Mouse (Mus musculus): Measurements from ENCODE around the gene Stil. TPM values are rescaled to one million over a fixed set of nuclear protein-coding genes. Genes with fewer than 3 reads are reported as not detected.

Stil gene
- polyA plus RNA-seq, 1 experiment from 2014 or later = 4.9 TPM

DNA sequence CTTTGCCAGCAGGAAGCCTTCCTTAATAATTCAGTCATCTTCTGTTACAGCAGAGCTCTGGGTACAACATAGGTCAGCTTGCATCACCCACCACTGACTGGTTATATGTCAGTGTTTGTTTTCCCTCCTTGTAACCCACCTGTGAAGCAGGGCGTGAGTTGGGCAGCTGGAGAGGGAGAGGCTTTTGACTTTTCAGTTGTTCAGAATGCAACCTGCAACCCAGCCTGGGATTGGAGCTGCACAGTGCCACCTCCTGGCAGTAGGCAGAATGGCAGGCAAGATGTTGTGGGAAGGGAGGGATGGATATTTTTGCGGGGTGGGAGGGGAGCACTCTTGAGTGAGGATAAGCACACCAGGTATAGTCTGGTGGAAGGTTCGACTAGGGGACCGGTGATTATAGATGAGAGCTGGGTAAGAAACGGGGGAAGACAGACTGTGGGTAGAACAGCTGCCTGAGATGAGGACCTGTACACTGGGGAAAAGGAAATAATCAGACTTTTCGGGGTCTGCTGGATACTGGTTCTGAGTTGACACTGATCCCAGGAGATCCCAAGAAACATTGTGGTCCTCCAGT, 85.7 kb downstream of the Stil start:
- no peak overlapping the region for H3K4me2 ChIP-seq (ENCODE audit: low read length)
- no peaks in the 10 kb centered on the region for H3K36me3 ChIP-seq (ENCODE audit: control insufficient read depth, insufficient read depth)
- WGBS = 17% methylated on average over 6 of the region's 6 CpGs
- H3K4me1 ChIP-seq (replicated peaks; ENCODE audit: control insufficient read depth, insufficient read depth, low read length) = no peaks in the 10 kb centered on the region
- no peak overlapping the region for H3K4me3 ChIP-seq (replicated peaks; ENCODE audit: low read length)
- peak; percentile 38; the same call in 1 of the 2 replicates for ATAC-seq
- H3K9me3 ChIP-seq (ENCODE audit: control insufficient read depth, low read length) = no peaks in the 10 kb centered on the region
- no peak overlapping the region for H3K9ac ChIP-seq (replicated peaks; ENCODE audit: low read depth, low read length)
- H3K27ac ChIP-seq (ENCODE audit: low read length) = no peak overlapping the region
- peaks cover 5% of the 10 kb centered on the region; the same call in 1 of the 2 replicates for H3K27me3 ChIP-seq (replicated peaks; ENCODE audit: control insufficient read depth, insufficient read depth, low read length)

DNA sequence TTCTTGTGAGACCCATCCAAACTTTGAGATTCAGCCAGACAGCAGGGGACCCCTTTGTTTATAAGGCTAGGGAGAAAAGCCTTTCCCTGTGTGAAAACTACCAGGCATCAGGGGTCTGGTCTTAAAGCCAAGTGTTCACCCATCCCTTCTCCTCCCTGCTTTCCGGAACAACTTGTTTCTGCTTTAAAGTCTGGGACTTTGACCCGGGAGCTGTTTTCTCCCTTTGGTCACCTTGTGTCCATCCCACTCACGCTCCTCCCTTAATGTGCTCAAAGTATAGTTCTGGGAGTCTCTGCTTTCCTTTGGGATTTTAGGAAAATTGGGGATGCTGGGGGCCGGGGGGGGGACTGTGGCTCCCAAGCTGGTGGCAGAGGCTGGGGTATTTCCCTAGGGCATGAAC, 86.3 kb downstream of the Stil start:
- WGBS = 71% methylated on average over 4 of the region's 4 CpGs
- no peak overlapping the region for H3K4me2 ChIP-seq (ENCODE audit: low read length)
- no peaks in the 10 kb centered on the region for H3K4me1 ChIP-seq (replicated peaks; ENCODE audit: control insufficient read depth, insufficient read depth, low read length)
- no peak for ATAC-seq
- no peak overlapping the region for H3K9ac ChIP-seq (replicated peaks; ENCODE audit: low read depth, low read length)
- no peaks in the 10 kb centered on the region for H3K36me3 ChIP-seq (ENCODE audit: control insufficient read depth, insufficient read depth)
- H3K4me3 ChIP-seq (replicated peaks; ENCODE audit: low read length) = no peak overlapping the region
- H3K27ac ChIP-seq (ENCODE audit: low read length) = no peak overlapping the region
- no peaks in the 10 kb centered on the region for H3K9me3 ChIP-seq (ENCODE audit: control insufficient read depth, low read length)
- H3K27me3 ChIP-seq (replicated peaks; ENCODE audit: control insufficient read depth, insufficient read depth, low read length) = peaks cover 5% of the 10 kb centered on the region; the same call in 1 of the 2 replicates

DNA sequence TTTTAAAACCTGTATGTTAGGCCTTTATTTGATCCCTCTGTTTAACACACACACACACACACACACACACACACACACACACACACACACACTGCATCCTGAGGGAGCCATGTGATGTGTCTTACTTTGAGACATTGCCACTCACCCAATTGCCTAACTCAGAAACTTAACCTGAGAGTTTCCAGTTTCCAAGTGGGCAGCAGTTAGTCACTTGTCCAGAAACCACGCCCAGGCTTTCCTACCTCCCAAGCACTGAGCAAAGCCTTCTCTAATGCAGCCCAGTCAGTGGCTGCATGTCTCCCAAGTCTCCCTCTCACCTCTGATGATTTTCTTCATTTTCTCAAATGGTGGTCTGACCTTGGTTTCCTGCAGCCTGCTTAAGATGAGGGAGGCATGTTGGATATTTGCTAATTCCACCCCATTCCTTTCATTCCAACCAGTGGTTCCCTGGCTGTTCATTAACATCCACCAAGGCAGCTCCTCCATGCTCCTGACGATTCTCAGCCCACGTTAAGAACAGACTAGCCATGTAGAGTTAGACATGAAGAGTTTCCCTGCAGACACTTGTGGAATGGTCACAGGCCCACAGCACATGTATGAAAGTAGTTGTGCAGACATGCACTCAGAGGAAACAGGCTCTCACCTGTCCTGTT, 86.9 kb downstream of the Stil start:
- H3K4me3 ChIP-seq (replicated peaks; ENCODE audit: low read length) = no peak overlapping the region
- 54% methylated on average over 3 of the region's 3 CpGs for WGBS
- H3K9ac ChIP-seq (replicated peaks; ENCODE audit: low read depth, low read length) = no peak overlapping the region
- H3K4me1 ChIP-seq (replicated peaks; ENCODE audit: control insufficient read depth, insufficient read depth, low read length) = no peaks in the 10 kb centered on the region
- H3K27me3 ChIP-seq (replicated peaks; ENCODE audit: control insufficient read depth, insufficient read depth, low read length) = peaks cover 5% of the 10 kb centered on the region; the same call in 1 of the 2 replicates
- H3K4me2 ChIP-seq (ENCODE audit: low read length) = no peak overlapping the region
- H3K9me3 ChIP-seq (ENCODE audit: control insufficient read depth, low read length) = no peaks in the 10 kb centered on the region
- no peak overlapping the region for H3K27ac ChIP-seq (ENCODE audit: low read length)
- ATAC-seq = no peak
- no peaks in the 10 kb centered on the region for H3K36me3 ChIP-seq (ENCODE audit: control insufficient read depth, insufficient read depth)

DNA sequence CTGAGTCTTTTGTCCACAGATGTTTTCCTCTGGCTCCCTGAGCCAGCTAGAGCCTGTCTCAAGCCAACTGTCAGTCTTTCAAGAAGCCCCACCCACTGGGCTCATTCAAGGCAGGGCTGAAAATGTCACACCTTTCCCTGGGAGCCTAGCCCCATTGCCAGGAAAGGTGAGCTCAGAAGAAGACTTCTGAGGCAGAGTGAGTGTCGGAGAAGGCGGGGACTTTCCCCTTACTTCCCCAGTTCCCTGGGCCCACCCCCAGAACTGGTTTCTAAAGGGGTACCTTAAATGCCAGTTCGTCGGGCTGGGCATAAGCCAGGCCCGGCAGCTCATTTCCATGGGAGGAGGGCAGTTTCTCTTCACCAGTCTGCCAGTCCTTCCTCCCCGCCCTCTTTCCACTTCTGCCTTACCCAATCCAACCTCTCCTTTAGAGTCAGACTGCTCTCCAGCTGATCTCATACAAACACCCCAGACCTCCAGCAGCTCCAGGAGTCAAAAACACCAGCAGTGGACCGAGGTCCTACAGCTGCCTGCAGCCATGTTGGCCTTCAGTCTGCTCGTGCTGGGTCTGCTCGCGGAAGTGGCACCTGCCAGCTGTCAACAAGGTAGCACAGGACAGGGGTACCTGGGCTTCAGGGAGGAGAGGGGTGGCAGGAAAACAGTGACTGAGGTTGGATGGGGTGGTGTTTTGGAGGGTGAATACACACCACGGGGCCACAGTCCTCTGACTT, 88.8 kb downstream of the Stil start, which contains the start of gene Pdzk1ip1:
Gene Pdzk1ip1 (plus strand): TSS at position 98 of the 728 bp plus-strand sequence.
- ATAC-seq = no peak
- H3K36me3 ChIP-seq (ENCODE audit: control insufficient read depth, insufficient read depth) = no peaks in the 10 kb centered on the region
- H3K27ac ChIP-seq (ENCODE audit: low read length) = no peak within 1 kb of the TSS
- H3K9me3 ChIP-seq (ENCODE audit: control insufficient read depth, low read length) = no peaks in the 10 kb centered on the region
- no peak within 1 kb of the TSS for H3K4me3 ChIP-seq (replicated peaks; ENCODE audit: low read length)
- no peak within 1 kb of the TSS for H3K9ac ChIP-seq (replicated peaks; ENCODE audit: low read depth, low read length)
- peaks cover 5% of the 10 kb centered on the region; the same call in 1 of the 2 replicates for H3K27me3 ChIP-seq (replicated peaks; ENCODE audit: control insufficient read depth, insufficient read depth, low read length)
- WGBS = 26% methylated on average over 11 of the region's 11 CpGs
- no peak within 1 kb of the TSS for H3K4me2 ChIP-seq (ENCODE audit: low read length)
- H3K4me1 ChIP-seq (replicated peaks; ENCODE audit: control insufficient read depth, insufficient read depth, low read length) = no peaks in the 10 kb centered on the region

DNA sequence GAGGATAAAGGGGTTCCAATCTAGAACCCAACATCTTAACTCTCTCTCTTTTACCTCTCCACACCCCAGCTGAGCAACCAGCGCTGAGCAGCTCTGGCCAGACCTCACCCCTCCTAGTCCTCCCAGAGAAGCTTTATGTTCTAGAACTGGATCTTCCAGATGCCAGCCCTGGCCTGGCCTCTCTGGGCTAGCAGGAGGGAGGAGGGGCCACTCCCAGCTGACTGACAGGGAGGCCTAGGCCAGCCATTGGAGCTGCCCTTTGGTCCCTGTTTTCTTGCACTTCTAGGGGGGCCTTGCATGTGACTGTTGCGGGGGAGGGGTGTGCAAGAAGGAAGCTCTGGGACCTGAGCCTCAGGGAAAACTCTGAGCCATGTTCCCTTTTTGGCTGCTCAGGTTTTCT, 90.6 kb downstream of the Stil start:
- H3K4me2 ChIP-seq (ENCODE audit: low read length) = no peak overlapping the region
- H3K9ac ChIP-seq (replicated peaks; ENCODE audit: low read depth, low read length) = no peak overlapping the region
- H3K27me3 ChIP-seq (replicated peaks; ENCODE audit: control insufficient read depth, insufficient read depth, low read length) = peaks cover 16% of the 10 kb centered on the region
- no peaks in the 10 kb centered on the region for H3K36me3 ChIP-seq (ENCODE audit: control insufficient read depth, insufficient read depth)
- peaks cover 1% of the 10 kb centered on the region for H3K4me1 ChIP-seq (replicated peaks; ENCODE audit: control insufficient read depth, insufficient read depth, low read length)
- no peak for ATAC-seq
- H3K27ac ChIP-seq (ENCODE audit: low read length) = no peak overlapping the region
- H3K9me3 ChIP-seq (ENCODE audit: control insufficient read depth, low read length) = no peaks in the 10 kb centered on the region
- WGBS = 75% methylated on average over 2 of the region's 2 CpGs
- no peak overlapping the region for H3K4me3 ChIP-seq (replicated peaks; ENCODE audit: low read length)

DNA sequence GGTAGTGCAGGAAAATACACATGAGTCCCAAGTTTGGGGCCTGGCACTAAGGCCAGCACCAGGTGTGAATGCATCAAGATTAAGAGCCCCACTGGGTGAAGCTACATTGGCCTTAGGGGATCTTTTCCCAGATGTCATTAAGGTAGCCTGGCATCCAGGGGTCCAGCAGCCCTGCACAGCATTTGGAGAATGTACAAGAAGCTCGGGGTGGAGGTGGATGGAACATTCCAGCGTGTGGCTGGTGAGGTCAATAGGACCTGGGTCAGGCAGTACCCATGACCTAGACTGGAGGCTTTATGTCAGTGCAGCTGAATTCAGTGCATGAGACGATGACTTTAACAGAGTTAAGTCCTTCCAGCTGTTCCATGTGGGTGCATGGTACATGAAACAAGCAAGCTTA, 91.8 kb downstream of the Stil start:
- Histone ChIP-seq H3K4me2 (ENCODE audit: low read length) (no peak overlapping the region), H3K4me1 (replicated peaks; ENCODE audit: control insufficient read depth, insufficient read depth, low read length) (peaks cover 7% of the 10 kb centered on the region), H3K36me3 (ENCODE audit: control insufficient read depth, insufficient read depth) (no peaks in the 10 kb centered on the region), H3K27me3 (replicated peaks; ENCODE audit: control insufficient read depth, insufficient read depth, low read length) (peaks cover 21% of the 10 kb centered on the region), H3K27ac (ENCODE audit: low read length) (no peak overlapping the region), H3K9ac (replicated peaks; ENCODE audit: low read depth, low read length) (no peak overlapping the region), H3K9me3 (ENCODE audit: control insufficient read depth, low read length) (no peaks in the 10 kb centered on the region), H3K4me3 (replicated peaks; ENCODE audit: low read length) (no peak overlapping the region)
- 82% methylated on average over 3 of the region's 3 CpGs for WGBS
- ATAC-seq = no peak

Other genes starting within 250 kb of the Stil start
- gene Gm12830, start 178.4 kb upstream of the Stil start, polyA plus RNA-seq (2015; fragmentation: Nextera tagmentation; extraction: Ambion mirVana) = not detected in 2 replicates
- gene Foxd2, start 91.3 kb upstream of the Stil start, polyA plus RNA-seq (2015; fragmentation: Nextera tagmentation; extraction: Ambion mirVana) = 0.15 TPM in 2 replicates
- gene Foxe3, start 74.1 kb upstream of the Stil start, polyA plus RNA-seq (2015; fragmentation: Nextera tagmentation; extraction: Ambion mirVana) = not detected in 2 replicates
- 160 and 185 TPM in 2 replicates for gene Cmpk1, start 12.9 kb upstream of the Stil start, polyA plus RNA-seq (2015; fragmentation: Nextera tagmentation; extraction: Ambion mirVana)
- 0.25 and 0.62 TPM in 2 replicates for gene Tal1, start 56.3 kb downstream of the Stil start, polyA plus RNA-seq (2015; fragmentation: Nextera tagmentation; extraction: Ambion mirVana)
- 0.46 and 1.2 TPM in 2 replicates for gene Pdzk1ip1, start 88.5 kb downstream of the Stil start, polyA plus RNA-seq (2015; fragmentation: Nextera tagmentation; extraction: Ambion mirVana)
- 3.0 and 5.9 TPM in 2 replicates for gene Cyp4x1, start 134.1 kb downstream of the Stil start, polyA plus RNA-seq (2015; fragmentation: Nextera tagmentation; extraction: Ambion mirVana)
- gene Cyp4a29, start 241.9 kb downstream of the Stil start, polyA plus RNA-seq (2015; fragmentation: Nextera tagmentation; extraction: Ambion mirVana) = not detected in 2 replicates

All from forebrain, embryonic 16.5 days (tissue).